Mouse (Mus musculus) limb, embryonic 11.5 days (tissue): ENCODE measurements around the gene Rpgrip1l. TPM values are rescaled to one million over a fixed set of nuclear protein-coding genes. Genes with fewer than 3 reads are reported as not detected.

Source experiments
- ATAC-seq: fragments of 200-750 bp; cut with Nextera tagmentation; 2 replicates; pipeline ENCODE4 v1.8.0; 2017; ENCODE audit warnings: low read depth; ENCODE audit not compliant: insufficient number of reproducible peaks, low FRiP score, low TSS enrichment
- DNase-seq: peaks from one replicate; pipeline ENCODE4 v3.0.0-alpha.2; 2015; ENCODE audit warnings: low spot score
- H3K27ac ChIP-seq: fragments of 300-500 bp; sonication (generic); replicated peaks from 2 replicates; pipeline ENCODE4 v1.5.1; 2014; ENCODE audit warnings: low read depth, mild to moderate bottlenecking, low read length
- H3K27me3 ChIP-seq: fragments of 300-500 bp; sonication (generic); 2 replicates; pipeline ENCODE4 v1.6.1; 2014; ENCODE audit warnings: mild to moderate bottlenecking, low read length, mixed read lengths; ENCODE audit not compliant: control insufficient read depth, insufficient read depth
- H3K36me3 ChIP-seq: fragments of 300-500 bp; sonication (generic); 2 replicates; pipeline ENCODE4 v1.6.1; 2014; ENCODE audit warnings: mild to moderate bottlenecking, low read length, moderate library complexity, mixed read lengths; ENCODE audit not compliant: control insufficient read depth, insufficient read depth
- H3K4me1 ChIP-seq: fragments of 300-500 bp; sonication (generic); 2 replicates; pipeline ENCODE4 v1.6.1; 2014; ENCODE audit warnings: low read length, mixed read lengths; ENCODE audit not compliant: control insufficient read depth, insufficient read depth
- H3K4me2 ChIP-seq: fragments of 300-500 bp; sonication (generic); 2 replicates; pipeline ENCODE4 v1.6.1; 2014; ENCODE audit warnings: low read depth, mild to moderate bottlenecking, moderate library complexity; ENCODE audit not compliant: severe bottlenecking
- H3K4me3 ChIP-seq: fragments of 300-500 bp; sonication (generic); 2 replicates; pipeline ENCODE4 v1.5.1; 2014; ENCODE audit warnings: low read depth, low read length
- H3K9ac ChIP-seq: fragments of 300-500 bp; sonication (generic); 2 replicates; pipeline ENCODE4 v1.6.1; 2014; ENCODE audit warnings: mild to moderate bottlenecking, low read length
- H3K9me3 ChIP-seq: fragments of 300-500 bp; sonication (generic); 2 replicates; pipeline ENCODE4 v1.6.1; 2016; ENCODE audit warnings: low read length; ENCODE audit not compliant: control insufficient read depth
- WGBS: fragments of 180-500 bp; shearing (Covaris S2); extraction: QIAGEN DNeasy Blood & Tissue Kit; methylation state at CpG from one replicate; pipeline ENCODE4 v1.1.7; 2014; 5-methylcytosine and 5-hydroxymethylcytosine counted together
- polyA plus RNA-seq: library from polyadenylated mRNA; unstranded; fragments of >200 nt; fragmentation: Nextera tagmentation; extraction: Ambion mirVana; gene quantifications from 2 replicates; pipeline ENCODE4 v1.2.1, GENCODE M21; 2014

Rpgrip1l gene
- polyA plus RNA-seq, 1 experiment from 2014 or later, result 15.4 TPM

DNA sequence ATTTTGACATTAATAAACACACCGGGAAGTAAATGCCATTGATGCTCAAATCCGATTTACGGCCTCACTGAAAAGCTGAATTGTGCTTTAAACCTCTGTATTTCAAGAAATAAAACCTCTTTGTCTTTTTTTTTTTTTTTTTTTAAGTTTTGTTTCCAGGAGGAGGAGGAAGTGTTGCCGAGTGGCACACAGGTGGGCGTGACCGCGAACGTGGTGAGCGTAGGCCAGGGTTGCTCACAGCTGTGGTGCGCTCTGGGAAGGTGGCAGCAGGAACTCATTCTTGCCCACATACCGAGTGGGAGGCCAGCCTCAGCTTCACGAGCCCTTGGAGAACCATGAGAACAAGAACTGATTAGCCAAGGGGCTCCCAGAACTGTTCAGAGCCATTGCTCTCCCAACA is 126.7 kb downstream of the Rpgrip1l start:
- Histone ChIP-seq H3K4me3 (no peak overlapping the region), H3K9ac (no peak overlapping the region), H3K4me1 (peaks cover 4% of the 10 kb centered on the region; the same call in 1 of the 2 replicates), H3K4me2 (no peak overlapping the region), H3K27me3 (peaks cover 9% of the 10 kb centered on the region), H3K9me3 (no peaks in the 10 kb centered on the region), H3K36me3 (no peaks in the 10 kb centered on the region), H3K27ac (no peak overlapping the region)
- 79% methylated on average over 12 of the region's 12 CpGs for WGBS
- ATAC-seq (no peak), DNase-seq (no peak)

DNA sequence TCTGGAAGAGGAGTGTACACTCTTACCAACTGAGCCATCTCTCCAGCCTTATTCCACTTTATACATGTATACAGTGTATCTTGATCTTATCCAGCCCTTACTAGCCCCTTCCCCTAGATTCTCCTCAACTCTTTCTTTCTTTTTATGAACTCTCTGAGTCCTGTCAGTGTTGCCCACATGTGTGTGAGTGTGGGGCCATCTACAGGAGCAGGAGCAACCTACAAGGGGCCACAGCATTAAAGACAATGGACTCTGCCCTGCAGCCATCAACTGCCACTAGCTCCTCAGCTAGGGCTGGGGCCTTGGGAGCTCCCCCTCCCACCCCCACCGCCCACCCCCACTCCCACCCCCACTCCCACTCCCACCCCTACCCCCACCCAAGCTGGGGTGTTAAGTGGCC is 135.4 kb downstream of the Rpgrip1l start:
- ATAC-seq, result no peak
- Histone ChIP-seq H3K9me3 (no peaks in the 10 kb centered on the region), H3K4me1 (no peaks in the 10 kb centered on the region), H3K4me2 (no peak overlapping the region), H3K27ac (no peak overlapping the region), H3K4me3 (no peak overlapping the region), H3K27me3 (no peaks in the 10 kb centered on the region), H3K9ac (no peak overlapping the region), H3K36me3 (no peaks in the 10 kb centered on the region)
- DNase-seq, result no peak
- 53% methylated on average over 1 of the region's 1 CpGs for WGBS

GRCm38 (mm10) chr8:91176176-91176575 is 136.9 kb downstream of the Rpgrip1l start:
- H3K4me3 ChIP-seq, result no peak overlapping the region
- H3K27ac ChIP-seq, result no peak overlapping the region
- no peak for DNase-seq
- H3K27me3 ChIP-seq, result no peaks in the 10 kb centered on the region
- H3K9me3 ChIP-seq, result no peaks in the 10 kb centered on the region
- no peaks in the 10 kb centered on the region for H3K4me1 ChIP-seq
- H3K9ac ChIP-seq, result no peak overlapping the region
- 80% methylated on average over 14 of the region's 14 CpGs for WGBS
- ATAC-seq, result no peak
- H3K36me3 ChIP-seq, result no peaks in the 10 kb centered on the region
- H3K4me2 ChIP-seq, result no peak overlapping the region

- no peak for ATAC-seq
- peak; percentile 53 for DNase-seq
Observed at GRCm38 (mm10) chr8:91171605-91172004, 141.5 kb downstream of the Rpgrip1l start.

GRCm38 (mm10) chr8:91170914-91171313 is 142.1 kb downstream of the Rpgrip1l start:
- H3K4me3 ChIP-seq, result no peak overlapping the region
- no peaks in the 10 kb centered on the region for H3K36me3 ChIP-seq
- no peak for DNase-seq
- no peak overlapping the region for H3K27ac ChIP-seq
- H3K9ac ChIP-seq, result no peak overlapping the region
- ATAC-seq, result no peak
- no peaks in the 10 kb centered on the region for H3K27me3 ChIP-seq
- H3K4me1 ChIP-seq, result no peaks in the 10 kb centered on the region
- 61% methylated on average over 14 of the region's 14 CpGs for WGBS
- H3K4me2 ChIP-seq, result no peak overlapping the region
- H3K9me3 ChIP-seq, result no peaks in the 10 kb centered on the region

More at GRCm38 (mm10) chr8:91171605-91172004, 141.5 kb downstream of the Rpgrip1l start:
- 23% methylated on average over 13 of the region's 13 CpGs for WGBS
- Histone ChIP-seq H3K4me3 (no peak overlapping the region), H3K4me1 (no peaks in the 10 kb centered on the region), H3K36me3 (no peaks in the 10 kb centered on the region), H3K4me2 (no peak overlapping the region), H3K27me3 (no peaks in the 10 kb centered on the region), H3K27ac (no peak overlapping the region), H3K9me3 (no peaks in the 10 kb centered on the region), H3K9ac (no peak overlapping the region)

- DNase-seq (no peak), ATAC-seq (no peak)
- Histone ChIP-seq H3K27ac (no peak overlapping the region), H3K9ac (no peak overlapping the region), H3K27me3 (no peaks in the 10 kb centered on the region), H3K4me3 (no peak overlapping the region), H3K9me3 (no peaks in the 10 kb centered on the region), H3K4me2 (no peak overlapping the region), H3K4me1 (no peaks in the 10 kb centered on the region), H3K36me3 (no peaks in the 10 kb centered on the region)
- WGBS, result 78% methylated on average over 6 of the region's 6 CpGs
Observed at GRCm38 (mm10) chr8:91170152-91170551, 142.9 kb downstream of the Rpgrip1l start.

Other genes starting within 250 kb of the Rpgrip1l start
- 8.6 and 8.8 TPM in 2 replicates for gene Rbl2, start 243.2 kb downstream of the Rpgrip1l start, polyA plus RNA-seq
- gene Aktip, start 113.3 kb downstream of the Rpgrip1l start, polyA plus RNA-seq, result 45.4 and 45.6 TPM in 2 replicates
- 97.3 and 100 TPM in 2 replicates for gene Fto, start 263 bp upstream of the Rpgrip1l start, polyA plus RNA-seq